Mouse (Mus musculus) neural tube, embryonic 15.5 days (tissue): ENCODE results near the gene Cst12. TPM values are rescaled to one million over a fixed set of nuclear protein-coding genes. Genes with fewer than 3 reads are reported as not detected.

ENCODE experiments used
- ATAC-seq: fragments of 200-750 bp; cut with Nextera tagmentation; 2 replicates; pipeline ENCODE4 v1.8.0; 2017; ENCODE audit warnings: mild to moderate bottlenecking, moderate TSS enrichment, moderate library complexity; ENCODE audit not compliant: low FRiP score
- H3K27ac ChIP-seq: fragments of 300-500 bp; sonication (generic); replicated peaks from 2 replicates; pipeline ENCODE4 v1.5.1; 2015; ENCODE audit warnings: mild to moderate bottlenecking, inconsistent platforms
- H3K27me3 ChIP-seq: fragments of 300-500 bp; sonication (generic); replicated peaks from 2 replicates; pipeline ENCODE4 v1.6.1; 2015; ENCODE audit warnings: inconsistent platforms
- H3K36me3 ChIP-seq: fragments of 300-500 bp; sonication (generic); 2 replicates; pipeline ENCODE4 v1.6.1; 2015; ENCODE audit warnings: inconsistent platforms
- H3K4me1 ChIP-seq: fragments of 300-500 bp; sonication (generic); 2 replicates; pipeline ENCODE4 v1.6.1; 2015; ENCODE audit warnings: inconsistent platforms
- H3K4me2 ChIP-seq: fragments of 300-500 bp; sonication (generic); 2 replicates; pipeline ENCODE4 v1.6.1; 2015; ENCODE audit warnings: inconsistent platforms, mild to moderate bottlenecking, moderate library complexity
- H3K4me3 ChIP-seq: fragments of 300-500 bp; sonication (generic); replicated peaks from 2 replicates; pipeline ENCODE4 v1.5.1; 2015; ENCODE audit warnings: mild to moderate bottlenecking, inconsistent platforms
- H3K9ac ChIP-seq: fragments of 300-500 bp; sonication (generic); replicated peaks from 2 replicates; pipeline ENCODE4 v1.6.1; 2015; ENCODE audit warnings: mild to moderate bottlenecking, inconsistent platforms
- H3K9me3 ChIP-seq: fragments of 300-500 bp; sonication (generic); replicated peaks from 2 replicates; pipeline ENCODE4 v1.6.1; 2016; ENCODE audit warnings: inconsistent platforms
- WGBS: fragments of 180-500 bp; shearing (Covaris S2); methylation state at CpG from one replicate; pipeline ENCODE4 v1.1.7; 2015; ENCODE audit warnings: mixed read lengths; 5-methylcytosine and 5-hydroxymethylcytosine counted together
- polyA plus RNA-seq: library from polyadenylated mRNA; unstranded; fragments of >200 nt; fragmentation: Nextera tagmentation; extraction: Ambion mirVana; gene quantifications from 2 replicates; pipeline ENCODE4 v1.2.1, GENCODE M21; 2015

Cst12 gene
- polyA plus RNA-seq, 1 experiment from 2014 or later: not detected

- Histone ChIP-seq H3K4me1 (no peaks in the 10 kb centered on the region), H3K9me3 (no peaks in the 10 kb centered on the region), H3K4me2 (no peak overlapping the region), H3K27ac (no peak overlapping the region), H3K27me3 (no peaks in the 10 kb centered on the region), H3K9ac (no peak overlapping the region), H3K36me3 (no peaks in the 10 kb centered on the region), H3K4me3 (no peak overlapping the region)
- ATAC-seq: no peak
- WGBS: 68% methylated on average over 6 of the region's 6 CpGs
Measured at GRCm38 (mm10) chr2:148806696-148807095, 17.5 kb downstream of the Cst12 start.

- Histone ChIP-seq H3K4me2 (no peak within 1 kb of the TSS), H3K4me3 (no peak within 1 kb of the TSS), H3K9ac (no peak within 1 kb of the TSS), H3K27me3 (no peaks in the 10 kb centered on the region), H3K27ac (no peak within 1 kb of the TSS), H3K36me3 (no peaks in the 10 kb centered on the region), H3K4me1 (no peaks in the 10 kb centered on the region), H3K9me3 (no peaks in the 10 kb centered on the region)
- ATAC-seq: no peak
Measured at GRCm38 (mm10) chr2:148819909-148820308, 30.7 kb downstream of the Cst12 start, which contains the start of gene Cst13. TSS of gene Cst13 (plus strand) at chr2:148820081.

- ATAC-seq: no peak
- Histone ChIP-seq H3K4me2 (no peak overlapping the region), H3K4me3 (no peak overlapping the region), H3K4me1 (no peaks in the 10 kb centered on the region), H3K27me3 (no peaks in the 10 kb centered on the region), H3K9ac (no peak overlapping the region), H3K27ac (no peak overlapping the region), H3K9me3 (no peaks in the 10 kb centered on the region), H3K36me3 (no peaks in the 10 kb centered on the region)
- 81% methylated on average over 1 of the region's 1 CpGs for WGBS
Measured at GRCm38 (mm10) chr2:148825986-148826385, 36.8 kb downstream of the Cst12 start.

GRCm38 (mm10) chr2:148834912-148835311 is 45.8 kb downstream of the Cst12 start, which contains the start of gene Cst9:
TSS of gene Cst9 (plus strand) at chr2:148835147.
- Histone ChIP-seq H3K9ac (no peak within 1 kb of the TSS), H3K4me1 (no peaks in the 10 kb centered on the region), H3K36me3 (no peaks in the 10 kb centered on the region), H3K4me2 (no peak within 1 kb of the TSS), H3K27me3 (no peaks in the 10 kb centered on the region), H3K4me3 (no peak within 1 kb of the TSS), H3K9me3 (no peaks in the 10 kb centered on the region), H3K27ac (no peak within 1 kb of the TSS)
- no peak for ATAC-seq
- 74% methylated on average over 4 of the region's 4 CpGs for WGBS

- Histone ChIP-seq H3K4me2 (no peak overlapping the region), H3K9me3 (no peaks in the 10 kb centered on the region), H3K27ac (no peak overlapping the region), H3K36me3 (no peaks in the 10 kb centered on the region), H3K4me3 (no peak overlapping the region), H3K27me3 (no peaks in the 10 kb centered on the region), H3K4me1 (no peaks in the 10 kb centered on the region), H3K9ac (no peak overlapping the region)
- WGBS: 92% methylated on average over 5 of the region's 5 CpGs
- ATAC-seq: no peak
Measured at GRCm38 (mm10) chr2:148838075-148838777, 49.1 kb downstream of the Cst12 start.

- Histone ChIP-seq H3K4me3 (no peak overlapping the region), H3K4me1 (no peaks in the 10 kb centered on the region), H3K27me3 (no peaks in the 10 kb centered on the region), H3K27ac (no peak overlapping the region), H3K36me3 (no peaks in the 10 kb centered on the region), H3K9me3 (no peaks in the 10 kb centered on the region), H3K4me2 (no peak overlapping the region), H3K9ac (no peak overlapping the region)
- ATAC-seq: no peak
- 91% methylated on average over 2 of the region's 2 CpGs for WGBS
Measured at GRCm38 (mm10) chr2:148839224-148839623, 50.1 kb downstream of the Cst12 start.

Other genes starting within 250 kb of the Cst12 start
- gene Nxt1, start 116.8 kb upstream of the Cst12 start, polyA plus RNA-seq: 40.2 and 54.3 TPM in 2 replicates
- gene Gzf1, start 108.3 kb upstream of the Cst12 start, polyA plus RNA-seq: 13.8 and 15.7 TPM in 2 replicates
- gene Napb, start 56.9 kb upstream of the Cst12 start, polyA plus RNA-seq: 84.1 and 84.6 TPM in 2 replicates
- gene Cstl1, start 39.0 kb upstream of the Cst12 start, polyA plus RNA-seq: not detected in 2 replicates
- gene Cst11, start 17.9 kb upstream of the Cst12 start, polyA plus RNA-seq: not detected in 2 replicates
- not detected in 2 replicates for gene 8030411F24Rik, start 7.4 kb upstream of the Cst12 start, polyA plus RNA-seq
- gene Cst8, start 9.4 kb downstream of the Cst12 start, polyA plus RNA-seq: not detected in 2 replicates
- not detected in 2 replicates for gene Cst13, start 30.7 kb downstream of the Cst12 start, polyA plus RNA-seq
- not detected in 2 replicates for gene Cst9, start 45.8 kb downstream of the Cst12 start, polyA plus RNA-seq
- not detected in 2 replicates for gene 9230104L09Rik, start 75.7 kb downstream of the Cst12 start, polyA plus RNA-seq
- gene Cst3, start 86.3 kb downstream of the Cst12 start, polyA plus RNA-seq: 582 and 653 TPM in 2 replicates
- not detected in 2 replicates for gene Gm1330, start 213.9 kb downstream of the Cst12 start, polyA plus RNA-seq
- gene Gm10750, start 227.9 kb downstream of the Cst12 start, polyA plus RNA-seq: not detected in 2 replicates